Mouse (Mus musculus): ENCODE measurements around the gene Eml5.

The Eml5 gene

DNA sequence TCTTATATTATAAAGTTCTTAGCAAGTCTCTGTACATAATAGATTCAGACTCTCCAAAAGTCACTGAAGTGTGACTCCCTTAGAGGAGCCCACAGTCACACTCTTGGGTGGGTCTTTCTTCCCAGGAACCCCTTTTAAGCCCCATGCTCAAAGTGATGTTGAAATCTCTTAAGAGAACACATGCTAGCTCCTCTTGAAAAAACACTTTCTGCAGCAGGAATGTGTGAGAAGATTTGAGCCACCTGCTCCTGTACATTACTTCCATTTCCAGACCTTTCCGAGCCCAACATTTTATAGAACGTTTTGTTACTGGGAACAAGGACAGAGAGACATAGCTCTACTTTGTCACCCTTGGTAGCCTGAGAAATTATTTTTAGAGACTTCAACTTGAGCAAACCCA is 66.4 kb downstream of the Eml5 start:
- no peak for DNase-seq (ENCODE audit: extremely low read depth, insufficient read length, low spot score)

DNA sequence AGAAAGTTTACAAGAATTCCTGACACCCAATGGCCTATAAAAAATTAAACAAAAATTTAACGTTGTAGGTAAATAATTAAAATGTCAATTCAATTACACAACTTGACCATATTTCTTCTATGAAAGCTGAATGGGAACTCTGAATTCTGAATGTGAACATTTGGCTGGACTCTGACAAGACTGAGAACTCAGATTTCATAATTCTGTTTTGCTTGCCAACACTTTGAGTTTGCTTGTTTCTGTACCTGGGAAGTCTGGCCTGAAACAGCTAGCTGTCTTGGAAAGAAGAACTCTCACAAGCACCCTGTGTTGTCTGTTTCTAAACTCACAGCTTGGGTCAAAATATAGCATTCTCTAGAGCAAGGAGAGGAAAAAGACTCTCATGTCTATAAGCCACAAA is 67.4 kb downstream of the Eml5 start:
- no peak for DNase-seq (ENCODE audit: extremely low read depth, insufficient read length, low spot score)

DNA sequence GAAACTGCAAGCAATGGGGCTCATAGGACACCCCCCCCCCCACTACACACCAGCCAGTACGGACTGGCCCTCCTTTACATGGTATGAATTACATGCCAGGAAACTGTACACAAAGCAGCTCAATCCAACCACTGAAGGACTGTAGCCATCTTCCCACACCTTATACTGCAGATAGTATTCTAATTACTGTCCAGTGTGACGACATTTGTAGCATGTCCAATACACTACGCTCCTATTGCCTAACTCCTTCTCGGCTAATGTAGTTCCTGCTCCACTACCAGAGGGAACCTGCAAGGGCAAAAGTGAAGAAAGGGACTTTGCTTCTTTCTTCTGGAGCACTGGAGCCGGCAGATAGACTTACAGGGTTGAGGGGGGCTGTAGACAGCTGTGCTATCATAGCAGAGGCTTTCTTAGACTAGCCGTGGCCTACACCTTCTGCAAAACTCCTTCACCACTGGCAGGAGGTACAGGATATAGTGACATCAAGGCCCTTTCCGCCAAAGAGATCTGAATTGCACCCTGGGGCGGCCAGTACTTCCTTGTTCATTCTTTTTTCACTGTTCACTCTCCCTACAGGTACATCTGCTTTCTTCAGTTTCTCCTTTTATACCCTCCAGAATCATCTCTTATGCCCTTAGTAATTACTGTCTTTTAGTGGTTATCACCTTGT is 68.2 kb downstream of the Eml5 start:
- no peak for DNase-seq (ENCODE audit: extremely low read depth, insufficient read length, low spot score)

DNA sequence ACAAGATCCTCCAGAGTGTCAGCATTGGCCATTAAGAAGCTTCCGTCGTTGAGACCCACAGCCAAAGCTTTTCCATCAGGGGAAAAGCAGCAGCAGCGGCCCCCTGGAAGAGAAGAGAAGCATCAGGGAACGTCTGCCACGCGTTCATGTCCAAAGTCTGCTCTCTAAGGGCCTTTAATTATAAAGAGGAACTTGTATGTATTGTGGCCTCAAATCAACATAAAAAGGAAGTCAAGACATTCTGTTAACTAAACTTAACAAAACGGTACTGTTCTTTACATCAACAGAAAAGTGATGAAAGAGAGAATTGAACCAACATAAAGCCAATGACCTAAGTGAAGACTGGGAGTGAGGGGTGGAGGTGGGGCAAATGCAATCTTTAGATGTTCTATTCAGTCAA is 70.2 kb downstream of the Eml5 start:
- no peak for DNase-seq (ENCODE audit: extremely low read depth, insufficient read length, low spot score)

- DNase-seq (ENCODE audit: extremely low read depth, insufficient read length, low spot score): no peak
Measured at GRCm38 (mm10) chr12:98820781-98821180, 80.5 kb downstream of the Eml5 start.

DNA sequence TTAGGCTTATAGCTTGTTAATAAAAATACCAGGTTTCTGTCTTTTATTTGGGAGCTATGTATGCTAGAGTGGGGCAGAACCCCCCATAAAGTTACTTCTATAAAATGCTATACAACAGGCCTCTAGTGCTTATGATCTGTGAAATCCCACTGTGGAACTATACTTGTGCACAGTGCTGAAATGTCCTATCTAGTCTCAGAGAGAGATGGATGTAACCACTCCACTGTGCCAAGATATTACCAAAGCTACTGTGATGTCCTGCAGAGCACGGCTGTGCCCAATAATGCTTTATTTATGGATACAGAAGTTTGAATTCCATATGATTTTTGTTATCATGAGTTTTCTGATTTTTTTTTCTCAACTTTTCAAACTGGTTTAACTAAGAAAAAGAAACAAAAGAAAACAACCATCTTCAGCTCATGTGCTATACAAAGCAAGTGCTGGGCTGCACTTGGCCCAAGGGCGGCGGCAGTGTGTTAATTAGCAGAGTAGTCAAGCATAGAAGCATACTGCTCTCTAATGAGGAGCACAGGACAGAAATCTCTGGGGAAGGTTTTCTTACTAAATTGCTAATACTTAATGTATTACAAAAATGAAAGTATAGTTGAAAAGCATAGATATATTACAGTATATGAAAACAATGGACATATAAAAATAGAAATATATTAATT is 97.1 kb downstream of the Eml5 start:
- DNase-seq (ENCODE audit: extremely low read depth, insufficient read length, low spot score): no peak

- DNase-seq (ENCODE audit: extremely low read depth, insufficient read length, low spot score): no peak
Measured at GRCm38 (mm10) chr12:98802245-98802644, 99.0 kb downstream of the Eml5 start.

- no peak for DNase-seq (ENCODE audit: extremely low read depth, insufficient read length, low spot score)
Measured at GRCm38 (mm10) chr12:98800334-98800733, 101.0 kb downstream of the Eml5 start.

- DNase-seq (ENCODE audit: extremely low read depth, insufficient read length, low spot score): no peak
Measured at GRCm38 (mm10) chr12:98795731-98796318, 105.5 kb downstream of the Eml5 start.

- DNase-seq (ENCODE audit: extremely low read depth, insufficient read length, low spot score): no peak
Measured at GRCm38 (mm10) chr12:98784251-98784650, 117.0 kb downstream of the Eml5 start.

GRCm38 (mm10) chr12:98779148-98779547 is 122.1 kb downstream of the Eml5 start:
- no peak for DNase-seq (ENCODE audit: extremely low read depth, insufficient read length, low spot score)

- DNase-seq (ENCODE audit: extremely low read depth, insufficient read length, low spot score): no peak
Measured at GRCm38 (mm10) chr12:98777509-98777908, 123.8 kb downstream of the Eml5 start.

DNA sequence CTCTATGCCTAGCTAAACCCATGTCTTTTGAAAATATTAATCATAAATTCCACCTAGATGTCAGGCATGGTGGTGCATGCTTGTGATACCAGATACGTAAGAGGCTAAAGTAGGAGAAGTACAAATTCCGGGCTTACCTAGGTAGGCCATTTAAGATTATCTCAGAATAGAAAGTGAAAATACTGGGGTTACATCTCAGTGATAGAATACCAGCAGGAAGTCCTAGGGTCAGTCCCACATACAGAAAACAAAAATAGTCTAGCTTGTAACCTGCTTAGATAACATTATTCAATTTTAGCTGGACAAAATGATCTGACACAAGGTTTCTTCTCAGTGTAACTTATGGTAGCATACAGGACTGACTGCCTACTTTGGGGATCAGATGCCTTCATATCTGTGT is 135.0 kb downstream of the Eml5 start:
- no peak for DNase-seq (ENCODE audit: extremely low read depth, insufficient read length, low spot score)

GRCm38 (mm10) chr12:98759700-98760099 is 141.6 kb downstream of the Eml5 start:
- DNase-seq (ENCODE audit: extremely low read depth, insufficient read length, low spot score): no peak

DNA sequence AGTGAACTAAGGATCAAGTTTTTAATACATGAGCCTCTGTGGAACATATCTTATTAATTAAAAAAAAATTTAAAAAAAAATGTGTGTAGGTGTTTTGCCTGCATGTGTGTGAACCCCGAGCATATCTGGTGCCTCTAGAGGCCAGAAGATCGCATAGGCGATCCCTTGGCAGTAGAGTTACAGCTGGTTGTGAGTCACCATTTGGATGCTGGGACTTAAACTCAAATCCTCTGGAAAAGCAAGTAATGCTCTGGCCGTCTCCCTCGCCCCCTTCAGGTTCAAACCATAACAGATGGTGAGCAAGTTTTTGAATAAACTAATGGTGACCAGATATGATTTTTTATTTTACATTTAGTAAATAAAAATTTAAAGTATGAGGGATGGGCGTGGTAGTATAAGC is 143.6 kb downstream of the Eml5 start:
- DNase-seq (ENCODE audit: extremely low read depth, insufficient read length, low spot score): peak; percentile 19

DNA sequence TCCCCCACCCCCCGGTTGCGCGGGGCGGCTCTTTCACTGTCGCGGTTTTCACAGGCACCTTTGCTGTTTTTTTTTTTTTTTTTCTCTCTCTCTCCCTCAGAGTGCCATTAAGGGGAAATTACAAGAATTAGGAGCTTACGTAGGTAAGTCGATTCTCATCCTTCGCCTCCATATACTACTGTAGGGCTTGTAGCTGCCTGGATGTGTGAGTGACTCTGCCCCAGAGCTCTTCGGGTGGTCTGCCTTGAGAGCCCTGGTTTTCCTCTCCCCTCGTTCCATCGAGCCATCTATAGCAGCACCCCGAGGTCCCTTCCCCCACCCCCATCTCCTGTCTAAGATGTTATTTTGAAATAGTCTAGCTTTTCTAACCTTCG is 153.9 kb downstream of the Eml5 start:
- DNase-seq (ENCODE audit: extremely low read depth, insufficient read length, low spot score): peak; percentile 56

DNA sequence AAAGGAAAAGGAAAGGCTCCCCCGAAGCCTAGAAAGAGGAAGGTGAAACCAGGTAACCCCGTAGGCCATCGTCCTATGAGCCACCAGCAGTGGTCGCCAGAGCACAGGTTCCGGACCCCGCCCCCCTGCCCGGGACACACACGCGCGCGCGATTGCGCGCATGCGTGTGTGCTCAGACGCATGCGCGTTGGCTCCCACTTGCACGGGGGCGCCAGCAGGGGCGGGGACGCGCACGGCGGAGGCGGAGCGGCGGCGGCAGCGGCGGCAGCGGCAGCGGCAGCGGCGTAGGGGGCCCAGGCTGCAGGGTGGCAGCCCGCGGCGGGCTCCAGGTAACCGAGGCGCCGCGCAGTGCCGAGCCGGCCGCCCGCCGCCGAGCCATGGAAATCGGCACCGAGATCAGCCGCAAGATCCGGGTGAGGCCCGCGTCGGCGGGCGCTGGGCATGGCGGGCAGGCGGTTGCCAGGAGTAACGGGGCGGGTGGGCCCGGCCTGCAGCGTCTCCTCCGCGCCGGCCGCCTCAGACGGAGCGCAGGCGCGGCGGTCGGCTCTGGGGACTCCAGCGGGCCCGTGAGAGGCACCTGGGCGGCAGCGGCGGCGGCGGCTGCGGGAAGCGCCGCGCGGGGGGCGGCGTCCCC is 154.4 kb downstream of the Eml5 start, which contains the start of gene Zc3h14:
TSS of gene Zc3h14 (plus strand) at position 219 of the 634 bp plus-strand sequence.
- DNase-seq (ENCODE audit: extremely low read depth, insufficient read length, low spot score): peak; percentile 88

- peak; percentile 46 for DNase-seq (ENCODE audit: extremely low read depth, insufficient read length, low spot score)
Measured at GRCm38 (mm10) chr12:98746131-98746530, 155.2 kb downstream of the Eml5 start.

DNA sequence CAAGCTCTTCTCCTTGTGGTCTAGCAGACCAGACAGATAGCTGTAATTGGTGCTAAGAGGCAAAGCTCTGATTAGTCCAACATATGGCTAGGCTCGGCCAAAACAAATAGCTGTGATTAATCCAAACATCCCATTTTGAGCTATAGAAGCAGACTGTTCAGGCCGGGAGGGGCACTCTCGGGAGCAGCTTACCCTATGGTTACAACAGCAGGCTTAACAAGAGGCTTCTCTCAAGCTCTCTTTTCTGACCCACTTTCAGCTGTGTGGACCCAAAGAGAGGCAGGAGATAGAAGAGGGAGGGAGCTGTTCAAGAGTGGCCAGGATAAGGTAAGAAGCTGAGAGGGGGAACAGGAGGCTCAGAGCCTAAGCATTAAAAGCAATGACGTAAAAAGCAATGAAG is 155.7 kb downstream of the Eml5 start:
- DNase-seq (ENCODE audit: extremely low read depth, insufficient read length, low spot score): no peak

GRCm38 (mm10) chr12:98741011-98741501 is 160.2 kb downstream of the Eml5 start:
- DNase-seq (ENCODE audit: extremely low read depth, insufficient read length, low spot score): peak; percentile 17

GRCm38 (mm10) chr12:98737801-98738350 is 163.4 kb downstream of the Eml5 start:
- no peak for DNase-seq (ENCODE audit: extremely low read depth, insufficient read length, low spot score)
